Mouse (Mus musculus): ENCODE data around the gene Dab1.

Dab1 gene

DNA sequence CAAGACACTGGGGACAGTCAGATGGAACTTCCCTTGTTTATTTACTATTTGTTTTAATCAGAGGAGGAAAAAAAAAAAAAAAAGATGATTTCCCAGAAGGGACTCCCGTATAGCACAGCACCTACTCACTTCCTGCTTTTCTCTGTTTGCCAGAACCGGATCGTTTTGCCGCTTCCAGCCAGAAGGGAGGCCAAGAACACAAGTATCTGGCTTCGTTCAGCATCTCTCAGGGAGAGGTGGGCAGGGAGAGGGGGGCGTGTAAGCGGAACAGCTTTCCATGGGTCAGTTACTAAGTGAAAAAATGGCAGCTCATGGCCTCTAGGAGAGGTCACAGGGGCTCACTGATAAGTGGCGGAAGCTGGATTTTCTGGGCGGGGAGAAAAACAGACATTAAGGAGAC lies 836.0 kb downstream of the Dab1 start:
- DNase-seq (ENCODE audit: low read depth), result no peak

DNA sequence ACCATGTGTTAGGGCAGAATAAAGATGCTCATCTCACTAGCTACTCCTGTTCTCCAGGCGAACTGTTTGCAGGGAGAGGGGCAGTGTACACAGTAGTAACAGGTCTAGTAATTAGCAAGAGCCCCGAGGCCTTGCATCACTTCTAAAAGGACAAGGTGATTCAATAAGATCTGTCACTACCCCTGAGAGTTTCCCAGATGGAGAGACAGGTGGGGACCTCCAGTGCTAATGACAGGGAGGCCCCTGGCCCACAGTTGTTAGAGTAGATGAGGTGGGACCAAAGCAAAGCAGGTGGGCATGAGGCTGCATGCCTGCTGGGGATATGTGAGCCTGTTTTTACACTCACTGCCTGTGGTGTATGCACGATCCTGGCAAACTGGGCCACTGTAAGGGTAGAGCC lies 836.6 kb downstream of the Dab1 start:
- no peak for DNase-seq (ENCODE audit: low read depth)

GRCm38 (mm10) chr4:104456173-104456873 lies 837.2 kb downstream of the Dab1 start:
- no peak for DNase-seq (ENCODE audit: low read depth)

DNA sequence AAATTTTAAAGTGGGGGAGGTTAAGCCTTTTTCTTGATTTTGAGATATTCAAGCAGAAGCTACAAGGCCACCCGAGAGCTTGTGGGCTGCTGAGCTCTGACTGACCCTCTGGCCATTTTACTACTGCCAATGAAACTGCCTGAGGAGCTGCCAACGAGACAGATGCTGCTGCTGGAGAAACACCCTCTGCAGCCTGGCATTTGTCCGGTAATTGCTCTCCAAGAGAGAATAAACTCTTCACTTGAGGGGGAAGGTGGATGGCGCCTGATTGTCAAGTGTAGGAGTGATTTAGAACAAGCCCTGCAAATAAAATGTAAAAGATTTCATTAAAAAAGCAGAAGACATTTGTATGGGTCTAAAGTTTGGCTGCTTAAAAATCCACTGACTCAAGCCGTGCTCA lies 839.6 kb downstream of the Dab1 start:
- DNase-seq (ENCODE audit: low read depth), result no peak

DNA sequence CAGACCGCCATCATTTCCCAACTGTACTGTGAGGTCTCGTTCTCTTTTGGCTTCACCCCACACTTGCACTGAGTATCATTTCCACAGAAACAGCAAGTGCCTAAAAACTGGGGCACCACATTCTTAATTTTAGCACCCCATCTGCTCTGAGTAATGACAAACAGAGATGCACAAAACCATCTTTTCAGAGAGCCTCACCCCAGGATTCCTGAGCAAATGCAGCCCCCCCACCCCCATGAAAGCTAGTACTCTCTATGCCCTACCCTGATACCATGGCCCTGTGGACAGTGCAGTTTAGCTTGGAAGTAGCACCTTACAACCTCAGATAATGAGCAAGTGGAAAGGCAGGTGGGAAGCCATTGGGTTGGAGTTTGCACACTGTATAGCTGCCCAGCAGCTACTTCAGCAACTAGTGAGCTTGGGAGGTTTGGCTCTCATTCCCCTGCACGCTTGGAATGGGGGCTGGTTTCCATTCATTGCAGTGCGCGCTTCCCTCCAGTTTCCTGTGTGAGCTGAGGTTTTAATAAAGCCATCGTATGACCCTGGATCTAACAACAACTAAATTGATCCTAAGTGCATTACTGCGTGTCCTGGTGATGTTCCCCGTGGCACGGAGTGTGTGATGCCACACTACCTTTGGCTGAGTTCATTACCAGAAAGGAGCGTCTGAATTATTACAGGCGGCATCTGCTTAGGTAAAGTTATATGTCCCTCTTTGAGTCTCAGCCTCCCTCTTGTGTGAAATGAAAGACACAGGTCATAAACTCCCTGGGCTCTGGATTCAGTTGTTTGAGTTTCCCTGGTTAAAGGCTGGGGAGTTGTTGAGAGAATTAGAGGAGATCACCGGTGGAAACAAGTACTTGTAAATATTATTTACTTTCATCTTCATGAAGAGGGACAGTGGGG lies 842.2 kb downstream of the Dab1 start:
- no peak for DNase-seq (ENCODE audit: low read depth)

GRCm38 (mm10) chr4:104462932-104463780 lies 844.0 kb downstream of the Dab1 start:
- DNase-seq (ENCODE audit: low read depth), result no peak

DNA sequence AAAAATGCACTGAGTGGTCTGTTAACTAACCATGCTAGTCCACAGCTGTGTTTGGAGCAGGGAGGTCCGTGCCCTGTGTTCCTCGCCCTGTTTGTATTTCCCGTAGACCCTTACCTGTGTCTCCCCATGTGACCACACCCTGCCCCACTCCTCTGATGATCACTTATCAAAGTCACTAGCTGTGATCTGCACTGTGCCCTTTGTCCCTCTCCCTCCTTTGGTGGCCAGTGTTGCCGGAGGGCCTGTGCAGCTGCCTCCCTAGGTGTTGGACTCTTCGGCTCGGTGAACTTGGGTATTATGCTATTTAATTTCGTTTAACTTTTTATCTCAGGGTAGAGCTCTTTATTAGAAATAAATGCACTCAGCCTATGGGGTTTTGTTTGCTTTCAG lies 844.6 kb downstream of the Dab1 start:
- DNase-seq (ENCODE audit: low read depth), result no peak

DNA sequence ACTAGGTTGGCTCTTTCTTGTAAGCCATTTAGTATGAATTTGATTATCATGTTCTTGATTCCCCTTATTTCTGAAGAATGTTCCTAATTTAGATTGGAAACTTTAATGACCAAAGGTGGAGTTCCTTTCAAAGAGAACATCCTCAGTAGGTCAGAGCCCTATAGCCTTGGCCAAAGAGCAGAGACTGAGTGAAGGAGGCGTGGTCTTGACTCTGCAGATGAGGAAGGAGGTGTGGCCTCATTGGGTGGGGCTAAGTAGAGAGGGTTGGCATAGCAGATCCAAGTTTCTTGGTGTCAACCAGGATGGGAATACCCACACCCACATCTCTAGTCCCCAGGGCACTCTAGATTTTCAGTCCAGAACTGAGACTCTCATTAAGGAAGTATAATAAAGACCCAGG lies 846.4 kb downstream of the Dab1 start:
- DNase-seq (ENCODE audit: low read depth), result no peak

DNA sequence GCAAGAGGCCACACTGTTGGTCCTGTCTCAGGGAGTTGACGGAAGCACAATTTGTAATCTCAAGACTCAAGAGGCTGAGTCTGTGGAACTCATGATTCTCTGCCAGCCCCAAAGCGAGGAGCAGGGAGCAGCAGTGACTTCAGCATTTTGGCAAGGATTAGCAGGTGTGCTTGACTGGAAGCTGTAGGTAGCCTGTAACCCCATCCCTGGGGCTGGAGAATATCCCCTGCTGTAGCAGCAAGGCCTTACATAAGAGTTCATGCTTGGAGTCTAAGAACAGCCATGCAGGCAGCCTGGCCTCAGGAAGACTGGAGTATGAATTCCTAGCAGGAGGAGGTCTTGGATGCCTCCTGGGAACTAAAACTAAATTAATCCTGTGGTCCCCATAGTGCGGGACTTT lies 849.5 kb downstream of the Dab1 start:
- no peak for DNase-seq (ENCODE audit: low read depth)

- no peak for DNase-seq (ENCODE audit: low read depth)
Observed at GRCm38 (mm10) chr4:104472915-104473314, 853.8 kb downstream of the Dab1 start.

GRCm38 (mm10) chr4:104476841-104477240 lies 857.7 kb downstream of the Dab1 start:
- no peak for DNase-seq (ENCODE audit: low read depth)

DNA sequence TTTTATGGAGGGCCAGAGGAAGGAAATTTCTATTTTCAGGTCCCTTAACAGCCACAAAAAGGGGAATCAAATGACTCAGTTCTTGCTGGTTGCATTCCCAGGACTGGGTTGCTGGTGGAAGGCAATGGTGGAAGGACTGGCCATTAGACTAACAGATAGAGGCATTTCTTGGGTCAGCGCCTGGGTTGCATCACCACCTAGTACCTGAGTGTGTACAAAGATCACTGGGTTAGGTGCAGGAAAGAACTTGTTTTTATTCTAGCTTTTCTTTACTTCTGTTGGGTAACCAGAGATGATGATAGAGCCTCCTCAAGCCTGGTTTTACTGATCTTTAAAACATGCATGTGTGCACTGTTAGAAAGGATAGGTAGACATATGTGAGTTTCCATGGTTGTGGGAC lies 864.8 kb downstream of the Dab1 start:
- DNase-seq (ENCODE audit: low read depth), result no peak

DNA sequence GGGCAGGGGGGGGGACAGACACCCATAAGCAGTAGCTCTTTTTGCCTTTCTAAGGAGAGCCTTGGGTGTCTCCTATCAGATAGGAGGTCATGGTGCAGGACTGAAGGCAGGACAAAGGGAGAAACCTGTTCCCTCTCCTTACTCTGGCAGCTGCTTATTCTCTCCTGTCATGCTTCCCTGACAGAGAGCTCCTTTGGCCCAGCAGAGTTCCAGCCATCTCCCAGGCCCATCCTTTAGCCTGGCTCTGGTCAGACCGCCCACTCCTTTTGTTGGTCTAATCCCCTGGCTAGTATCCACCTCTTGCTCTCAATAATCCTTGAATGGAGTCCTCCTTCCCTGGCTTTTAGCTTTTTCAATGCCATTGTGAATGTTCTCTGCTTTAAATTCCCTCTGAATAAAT lies 878.1 kb downstream of the Dab1 start:
- DNase-seq (ENCODE audit: low read depth), result no peak

- no peak for DNase-seq (ENCODE audit: low read depth)
Observed at GRCm38 (mm10) chr4:104500112-104500511, 881.0 kb downstream of the Dab1 start.

GRCm38 (mm10) chr4:104500646-104501045 lies 881.5 kb downstream of the Dab1 start:
- no peak for DNase-seq (ENCODE audit: low read depth)

- no peak for DNase-seq (ENCODE audit: low read depth)
Observed at GRCm38 (mm10) chr4:104501245-104501644, 882.1 kb downstream of the Dab1 start.

GRCm38 (mm10) chr4:104504916-104505315 lies 885.8 kb downstream of the Dab1 start:
- no peak for DNase-seq (ENCODE audit: low read depth)

- no peak for DNase-seq (ENCODE audit: low read depth)
Observed at GRCm38 (mm10) chr4:104509230-104509985, 890.2 kb downstream of the Dab1 start.

- no peak for DNase-seq (ENCODE audit: low read depth)
Observed at GRCm38 (mm10) chr4:104511855-104512254, 892.7 kb downstream of the Dab1 start.

- no peak for DNase-seq (ENCODE audit: low read depth)
Observed at GRCm38 (mm10) chr4:104512513-104512912, 893.4 kb downstream of the Dab1 start.

DNA sequence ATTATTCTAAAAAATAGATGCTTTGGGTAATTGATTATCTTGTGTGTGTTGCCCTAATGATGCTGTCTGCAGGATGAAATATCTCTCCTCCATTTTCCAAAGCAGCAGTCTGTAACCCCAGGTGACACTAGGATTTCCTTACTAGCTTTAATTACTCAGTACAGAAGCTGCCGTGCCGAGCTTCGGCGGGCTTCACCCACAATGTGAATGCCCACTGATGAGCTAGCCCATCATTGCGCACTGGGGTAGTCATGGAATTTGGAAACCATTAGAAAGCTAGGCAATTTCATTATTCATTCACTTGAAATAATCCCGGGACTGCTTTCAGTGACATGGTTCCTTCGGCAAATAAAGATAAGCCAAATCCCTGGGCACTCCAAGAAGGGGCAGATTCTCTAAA lies 894.5 kb downstream of the Dab1 start:
- no peak for DNase-seq (ENCODE audit: low read depth)

- DNase-seq (ENCODE audit: low read depth), result peak; percentile 32
Observed at GRCm38 (mm10) chr4:104514568-104515000, 895.4 kb downstream of the Dab1 start.
